30 mouse cellular contexts compared by ENCODE assay signal in the genomic region with DNA sequence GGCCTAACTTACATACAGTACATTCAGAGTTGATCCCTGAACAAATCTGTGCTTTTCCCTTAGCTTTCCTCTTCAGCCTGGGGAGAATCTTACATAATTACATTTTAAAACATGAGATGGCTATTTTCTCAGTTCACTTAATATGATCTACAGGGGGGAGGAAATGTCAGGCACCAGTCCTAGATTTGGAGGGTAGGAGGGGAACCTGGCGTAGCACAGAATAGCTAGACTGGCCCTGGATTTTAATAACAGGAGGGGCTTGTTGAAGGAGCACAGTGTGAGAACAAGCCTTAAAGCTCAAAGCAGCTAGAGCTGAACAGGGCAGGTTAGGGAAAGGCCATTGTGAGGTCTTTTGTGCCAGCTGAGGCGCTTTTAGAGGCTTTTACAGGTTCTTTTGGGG. TPM values are rescaled to one million over a fixed set of nuclear protein-coding genes. Genes with fewer than 3 reads are reported as not detected.
DNase-seq lines count a peak whose midpoint lies in the region; ATAC-seq and TF ChIP-seq lines count a peak whose summit lies in the region.
"Had no signal": no experiment of that assay in that cellular context is flagged by ENCODE, and none has a peak within 500 bp of the region (broad histone marks: within the 10 kb centered on the region; RNA-seq: fewer than 3 reads in every experiment).

No protein-coding gene starts in this region.

- no peak overlapping the region for H3K4me3 ChIP-seq in layer of hippocampus, adult 2 months
- H3K4me3 ChIP-seq in neural tube, embryonic 13.5 days = no peak overlapping the region
- H3K4me3 ChIP-seq in stomach, postnatal 0 days (ENCODE audit: low read depth, low read length) = no peak overlapping the region
- H3K4me3 ChIP-seq: embryonic facial prominence, embryonic 12.5 days; forebrain, embryonic 10.5 days; forebrain, embryonic 15.5 days; heart, embryonic 12.5 days; limb, embryonic 10.5 days; limb, embryonic 15.5 days; midbrain, embryonic 15.5 days; neural tube, embryonic 12.5 days had no signal

- H3K9ac ChIP-seq in neural tube, embryonic 13.5 days = peak overlapping the region; percentile 45; the same call in 1 of the 2 replicates
- no peak overlapping the region for H3K9ac ChIP-seq in stomach, postnatal 0 days (ENCODE audit: low read length)
- H3K9ac ChIP-seq: embryonic facial prominence, embryonic 12.5 days; forebrain, embryonic 15.5 days; heart, embryonic 12.5 days; hindbrain, embryonic 14.5 days; limb, embryonic 15.5 days; midbrain, embryonic 15.5 days; neural tube, embryonic 12.5 days had no signal

- H3K4me2 ChIP-seq in neural tube, embryonic 13.5 days = peak overlapping the region; percentile 65
- no peak overlapping the region for H3K4me2 ChIP-seq in stomach, postnatal 0 days (replicated peaks; ENCODE audit: low read depth)
- H3K4me2 ChIP-seq: embryonic facial prominence, embryonic 12.5 days; forebrain, embryonic 15.5 days; heart, embryonic 12.5 days; hindbrain, embryonic 14.5 days; limb, embryonic 15.5 days; midbrain, embryonic 15.5 days; neural tube, embryonic 12.5 days had no signal

- WGBS in neural tube, embryonic 13.5 days = 61% methylated on average over 2 of the region's 2 CpGs
- 86% methylated on average over 2 of the region's 2 CpGs for WGBS in stomach, postnatal 0 days

- H3K9me3 ChIP-seq in neural tube, embryonic 13.5 days = no peaks in the 10 kb centered on the region
- H3K9me3 ChIP-seq in stomach, postnatal 0 days (ENCODE audit: control insufficient read depth, low read length) = no peaks in the 10 kb centered on the region
- H3K9me3 ChIP-seq: embryonic facial prominence, embryonic 12.5 days; forebrain, embryonic 10.5 days; forebrain, embryonic 15.5 days; heart, embryonic 12.5 days; limb, embryonic 10.5 days; limb, embryonic 15.5 days; midbrain, embryonic 15.5 days; neural tube, embryonic 12.5 days had no signal

- TF ChIP-seq EP300 in stomach, postnatal 0 days (optimal IDR thresholded peaks at IDR 0.05) = no peak

- peaks cover 69% of the 10 kb centered on the region for H3K4me1 ChIP-seq in neural tube, embryonic 13.5 days (replicated peaks)
- H3K4me1 ChIP-seq in stomach, postnatal 0 days (replicated peaks; ENCODE audit: control insufficient read depth, insufficient read depth) = no peaks in the 10 kb centered on the region

- peak; percentile 73 for DNase-seq in heart, adult 11 months
- DNase-seq in heart, adult 8-10 months (ENCODE audit: low spot score) = no peak
- no peak for DNase-seq in layer of hippocampus, adult 2 months (ENCODE audit: low spot score in 2 of 2)
- no peak for DNase-seq in layer of hippocampus, adult 18-20 months (ENCODE audit: low spot score in 2 of 2)
- DNase-seq in neural tube, embryonic 10.5 days (ENCODE audit: extremely low spot score, low spot score) = no peak
- DNase-seq in stomach, postnatal 0 days (ENCODE audit: low spot score) = no peak
- DNase-seq: adrenal gland, postnatal 14 days; cerebellum, adult 11 months; cerebellum, adult 9-10 months; cerebellum, postnatal 36 days; gastrocnemius, postnatal 10 days; heart, postnatal 4 days; kidney, postnatal 14 days; retina, postnatal 1 day; right cerebral cortex, postnatal 14 days; thymus, adult 2 months; thymus, postnatal 36 days had no signal

- peaks cover 13% of the 10 kb centered on the region for H3K36me3 ChIP-seq in neural tube, embryonic 13.5 days
- H3K36me3 ChIP-seq in stomach, postnatal 0 days (ENCODE audit: control insufficient read depth, insufficient read depth, low read length) = 0 out of 2 replicates have a peak, but pooled peaks cover 5% of the 10 kb centered on the region
- H3K36me3 ChIP-seq: midbrain, embryonic 15.5 days had no signal

- H3K27me3 ChIP-seq in neural tube, embryonic 13.5 days = no peaks in the 10 kb centered on the region
- H3K27me3 ChIP-seq in stomach, postnatal 0 days (ENCODE audit: control insufficient read depth, insufficient read depth, low read length) = no peaks in the 10 kb centered on the region
- H3K27me3 ChIP-seq: embryonic facial prominence, embryonic 12.5 days; forebrain, embryonic 15.5 days; heart, embryonic 12.5 days; limb, embryonic 15.5 days; midbrain, embryonic 15.5 days; neural tube, embryonic 12.5 days; Patski had no signal

- no peak for ATAC-seq in neural tube, embryonic 13.5 days (ENCODE audit: low read depth)
- no peak for ATAC-seq in stomach, postnatal 0 days (ENCODE audit: low FRiP score, low TSS enrichment)
- ATAC-seq in activated CD4-positive, CD25-positive, alpha-beta regulatory T cell, adult 4 months = no peak
- ATAC-seq: forebrain, embryonic 15.5 days; midbrain, embryonic 15.5 days; Patski had no signal

- no peak for TF ChIP-seq CTCF in layer of hippocampus, adult 2 months (conservative IDR thresholded peaks at IDR 0.05)
- TF ChIP-seq CTCF in stomach, postnatal 0 days (IDR thresholded peaks at IDR 0.05; ENCODE audit: low read depth) = no peak

- H3K27ac ChIP-seq in layer of hippocampus, adult 2 months = peak overlapping the region; percentile 68; the same call in 1 of the 2 replicates
- H3K27ac ChIP-seq in neural tube, embryonic 13.5 days (replicated peaks) = no peak overlapping the region
- peak overlapping the region; percentile 61; the same call in 1 of the 2 replicates for H3K27ac ChIP-seq in stomach, postnatal 0 days (replicated peaks)
- H3K27ac ChIP-seq: embryonic facial prominence, embryonic 12.5 days; forebrain, embryonic 10.5 days; forebrain, embryonic 15.5 days; hindbrain, embryonic 14.5 days; limb, embryonic 10.5 days; limb, embryonic 15.5 days; midbrain, embryonic 15.5 days; neural tube, embryonic 12.5 days had no signal

RNA-seq across cellular contexts. Expression of a gene that starts 7.4 kb away (rescaled TPM):
- total RNA-seq in heart, adult 8-10 months (2022) = 10 to 100 TPM in 2 of 4 experiments, 1 to 10 TPM in 2; 8.5 to 23.4 (median 11.4) TPM
- total RNA-seq in layer of hippocampus, adult 2 months (2021) = 10 to 100 TPM; 42.5 to 50.6 TPM
- total RNA-seq in layer of hippocampus, adult 18-20 months (2021) = 10 to 100 TPM; 45.7 to 60.5 TPM
- 57.9 and 60.4 TPM in 2 replicates for polyA plus RNA-seq in neural tube, embryonic 13.5 days (2015; fragmentation: Nextera tagmentation; extraction: Ambion mirVana)
- 30.6 and 32.1 TPM in 2 replicates for polyA plus RNA-seq in stomach, postnatal 0 days (2015; fragmentation: Nextera tagmentation; extraction: Ambion mirVana)
- 1 to 10 TPM; 2.0 to 2.4 TPM for polyA plus RNA-seq in activated CD4-positive, CD25-positive, alpha-beta regulatory T cell, adult 4 months (2017; shearing (Covaris generic))

RNA-seq across cellular contexts. Expression of a gene that starts 53.1 kb away (rescaled TPM):
- 100 to 1,000 TPM; 275 to 312 (median 290) TPM for total RNA-seq in heart, adult 8-10 months (2022)
- 100 to 1,000 TPM; 250 to 252 TPM for total RNA-seq in layer of hippocampus, adult 2 months (2021)
- 100 to 1,000 TPM; 241 to 256 TPM for total RNA-seq in layer of hippocampus, adult 18-20 months (2021)
- 369 and 374 TPM in 2 replicates for polyA plus RNA-seq in neural tube, embryonic 13.5 days (2015; fragmentation: Nextera tagmentation; extraction: Ambion mirVana)
- 253 and 262 TPM in 2 replicates for polyA plus RNA-seq in stomach, postnatal 0 days (2015; fragmentation: Nextera tagmentation; extraction: Ambion mirVana)
- 100 to 1,000 TPM; 449 to 481 TPM for polyA plus RNA-seq in activated CD4-positive, CD25-positive, alpha-beta regulatory T cell, adult 4 months (2017; shearing (Covaris generic))

RNA-seq across cellular contexts. Expression of a gene that starts 53.2 kb away (rescaled TPM):
- under 1 TPM; 0.12 to 0.29 (median 0.22) TPM for total RNA-seq in heart, adult 8-10 months (2022)
- under 1 TPM; 0.39 to 0.41 TPM for total RNA-seq in layer of hippocampus, adult 2 months (2021)
- total RNA-seq in layer of hippocampus, adult 18-20 months (2021) = under 1 TPM; 0.82 to 0.89 TPM
- polyA plus RNA-seq in neural tube, embryonic 13.5 days (2015; fragmentation: Nextera tagmentation; extraction: Ambion mirVana) = 0.29 and 0.50 TPM in 2 replicates
- polyA plus RNA-seq in stomach, postnatal 0 days (2015; fragmentation: Nextera tagmentation; extraction: Ambion mirVana) = 0.22 and 0.23 TPM in 2 replicates
- 100 to 1,000 TPM; 103 to 140 TPM for polyA plus RNA-seq in activated CD4-positive, CD25-positive, alpha-beta regulatory T cell, adult 4 months (2017; shearing (Covaris generic))
- total RNA-seq: MEL had no signal
